ENCODE assay signal across 8 mouse cellular contexts in the genomic region with DNA sequence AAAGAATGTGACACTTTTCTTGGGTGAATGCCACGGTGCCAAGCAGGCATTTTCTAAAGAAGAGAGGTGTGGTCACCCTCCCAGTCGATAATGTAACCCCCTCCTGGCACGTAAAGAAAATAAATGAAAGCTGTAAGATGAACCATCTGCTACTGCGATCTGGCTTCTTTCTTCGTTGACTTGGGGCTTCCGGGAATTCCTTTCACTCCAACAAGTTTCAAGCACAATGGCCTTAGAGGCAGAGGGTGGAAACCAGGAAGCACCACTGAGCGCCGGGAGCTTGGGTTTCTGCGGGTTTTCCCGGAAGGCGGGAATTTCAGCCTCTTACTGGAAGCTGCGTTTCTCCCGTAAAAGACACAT.
DNase-seq lines count a peak whose midpoint lies in the region; ATAC-seq and TF ChIP-seq lines count a peak whose summit lies in the region.

No protein-coding gene starts in this region.

- H3K4me2 ChIP-seq in embryonic facial prominence, embryonic 11.5 days (ENCODE audit: low read depth, low read length) = peak overlapping the region; percentile 26; the same call in 1 of the 2 replicates
- peak overlapping the region; percentile 34 for H3K4me2 ChIP-seq in hindbrain, embryonic 13.5 days
- peak overlapping the region; percentile 40 for H3K4me2 ChIP-seq in liver, postnatal 0 days (ENCODE audit: low read depth, low read length)

- H3K4me1 ChIP-seq in embryonic facial prominence, embryonic 11.5 days (ENCODE audit: control insufficient read depth, insufficient read depth, low read length) = no peaks in the 10 kb centered on the region
- peaks cover 10% of the 10 kb centered on the region for H3K4me1 ChIP-seq in hindbrain, embryonic 13.5 days (replicated peaks)
- H3K4me1 ChIP-seq in liver, postnatal 0 days (ENCODE audit: insufficient read depth) = no peaks in the 10 kb centered on the region

- no peak overlapping the region for H3K9ac ChIP-seq in embryonic facial prominence, embryonic 11.5 days (replicated peaks; ENCODE audit: low read length)
- 0 out of 2 replicates have a peak overlapping the region, but pooled peaks have one; percentile 13 for H3K9ac ChIP-seq in hindbrain, embryonic 13.5 days
- no peak overlapping the region for H3K9ac ChIP-seq in liver, postnatal 0 days (replicated peaks)

- H3K27ac ChIP-seq in embryonic facial prominence, embryonic 11.5 days (replicated peaks; ENCODE audit: low read depth, low read length) = no peak overlapping the region
- no peak overlapping the region for H3K27ac ChIP-seq in hindbrain, embryonic 13.5 days
- H3K27ac ChIP-seq in liver, postnatal 0 days (ENCODE audit: low read depth) = no peak overlapping the region

- WGBS in embryonic facial prominence, embryonic 11.5 days = 8% methylated on average over 13 of the region's 13 CpGs
- WGBS in hindbrain, embryonic 13.5 days = 4% methylated on average over 13 of the region's 13 CpGs
- WGBS in liver, postnatal 0 days (ENCODE audit: insufficient replicate concordance) = 11% methylated on average over 13 of the region's 13 CpGs

- no peak for ATAC-seq in embryonic facial prominence, embryonic 11.5 days (replicated peaks; ENCODE audit: insufficient number of reproducible peaks, low FRiP score, low TSS enrichment, low read depth)
- no peak for ATAC-seq in hindbrain, embryonic 13.5 days (ENCODE audit: low FRiP score)
- ATAC-seq in liver, postnatal 0 days = no peak
- no peak for ATAC-seq in monocyte, adult 5-6 weeks (replicated peaks; ENCODE audit: insufficient number of reproducible peaks, low FRiP score, low TSS enrichment, poor library complexity, severe bottlenecking)

- no peak for TF ChIP-seq EP300 in liver, postnatal 0 days (IDR thresholded peaks at IDR 0.05; ENCODE audit: low read depth)

- no peak overlapping the region for H3K4me3 ChIP-seq in embryonic facial prominence, embryonic 11.5 days (ENCODE audit: low read depth, low read length)
- no peak overlapping the region for H3K4me3 ChIP-seq in hindbrain, embryonic 13.5 days
- H3K4me3 ChIP-seq in liver, postnatal 0 days (ENCODE audit: low read depth, low read length) = no peak overlapping the region

- no peaks in the 10 kb centered on the region for H3K36me3 ChIP-seq in embryonic facial prominence, embryonic 11.5 days (replicated peaks; ENCODE audit: control insufficient read depth, insufficient read depth, low read depth, low read length)
- H3K36me3 ChIP-seq in hindbrain, embryonic 13.5 days = no peaks in the 10 kb centered on the region
- no peaks in the 10 kb centered on the region for H3K36me3 ChIP-seq in liver, postnatal 0 days (replicated peaks; ENCODE audit: insufficient read depth, low read length)

- DNase-seq in Muller cell, postnatal 12 days (ENCODE audit: inconsistent ontology term) = peak; percentile 66
- peak; percentile 72 for DNase-seq in embryonic facial prominence, embryonic 11.5 days (ENCODE audit: low spot score)
- no peak for DNase-seq in liver, postnatal 0 days
- peak; percentile 61 for DNase-seq in retina, postnatal 1 day
- DNase-seq in adrenal gland, adult 2 months = no peak
- no peak for DNase-seq in spleen, postnatal 14 days (ENCODE audit: low spot score in 2 of 2)

- TF ChIP-seq CTCF in liver, postnatal 0 days (IDR thresholded peaks at IDR 0.05; ENCODE audit: low read depth) = no peak

- no peaks in the 10 kb centered on the region for H3K27me3 ChIP-seq in embryonic facial prominence, embryonic 11.5 days (ENCODE audit: control insufficient read depth, insufficient read depth, low read length)
- H3K27me3 ChIP-seq in hindbrain, embryonic 13.5 days = no peaks in the 10 kb centered on the region
- no peaks in the 10 kb centered on the region for H3K27me3 ChIP-seq in liver, postnatal 0 days (ENCODE audit: insufficient read depth, low read length)

- no peaks in the 10 kb centered on the region for H3K9me3 ChIP-seq in embryonic facial prominence, embryonic 11.5 days (replicated peaks; ENCODE audit: control insufficient read depth, low read length)
- H3K9me3 ChIP-seq in hindbrain, embryonic 13.5 days = no peaks in the 10 kb centered on the region
- no peaks in the 10 kb centered on the region for H3K9me3 ChIP-seq in liver, postnatal 0 days (ENCODE audit: low read length)

Comparison
In these comparisons a context has a peak if more than half of its experiments do, and no peak if none do; other contexts are left out.
1. DNase-seq: peak in Muller cell, postnatal 12 days (single experiment), embryonic facial prominence, embryonic 11.5 days (single experiment) and retina, postnatal 1 day (single experiment); none in liver, postnatal 0 days (single experiment), adrenal gland, adult 2 months (single experiment) and spleen, postnatal 14 days (0 of 2).
2. Peak in every context shown above with its lines, with median percentiles within 50 percentile points of each other: H3K4me2 ChIP-seq.